Mouse (Mus musculus) gastrocnemius, adult 8-10 months (tissue): ENCODE data around the gene Dlx2. TPM values are rescaled to one million over a fixed set of nuclear protein-coding genes. Genes with fewer than 3 reads are reported as not detected.
A peak's percentile ranks its signal among the peaks of the same experiment; 100 is the strongest.

ENCODE experiments used
- DNase-seq, 2 experiments: peaks; one replicate each; pipeline ENCODE4 v3.0.0; 2022; ENCODE audit warnings: low spot score in 2 of 2
- total RNA-seq, 4 experiments: library from RNA; stranded (reverse); gene quantifications; 2 replicates each; pipeline ENCODE4 v1.2.4; 2022

Gene Dlx2
- total RNA-seq: not detected

DNA sequence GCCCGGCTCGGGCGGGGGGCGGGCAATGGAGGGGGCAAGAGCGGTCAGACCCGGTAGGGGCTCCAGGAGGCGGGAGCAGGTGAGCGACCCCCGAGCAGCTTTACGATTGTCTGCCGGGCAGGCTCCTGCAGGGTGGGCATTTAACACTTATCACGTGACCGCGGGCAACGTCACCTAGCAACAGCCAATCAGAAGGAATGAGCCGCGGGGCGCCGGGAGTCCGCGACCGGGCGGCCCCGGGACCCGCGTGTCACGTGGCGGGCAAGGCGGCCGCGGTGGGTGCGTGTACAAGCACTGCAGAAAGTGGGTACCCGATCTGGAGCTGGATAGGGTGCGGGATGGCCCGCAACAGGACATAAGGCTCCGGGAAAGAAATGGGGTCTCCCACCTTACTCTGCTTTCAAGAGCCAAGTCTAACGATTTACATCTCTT is at the start of gene Dlx2:
TSS of gene Dlx2 (minus strand) at position 115 of the 432 bp plus-strand sequence.
- no peak for DNase-seq

DNA sequence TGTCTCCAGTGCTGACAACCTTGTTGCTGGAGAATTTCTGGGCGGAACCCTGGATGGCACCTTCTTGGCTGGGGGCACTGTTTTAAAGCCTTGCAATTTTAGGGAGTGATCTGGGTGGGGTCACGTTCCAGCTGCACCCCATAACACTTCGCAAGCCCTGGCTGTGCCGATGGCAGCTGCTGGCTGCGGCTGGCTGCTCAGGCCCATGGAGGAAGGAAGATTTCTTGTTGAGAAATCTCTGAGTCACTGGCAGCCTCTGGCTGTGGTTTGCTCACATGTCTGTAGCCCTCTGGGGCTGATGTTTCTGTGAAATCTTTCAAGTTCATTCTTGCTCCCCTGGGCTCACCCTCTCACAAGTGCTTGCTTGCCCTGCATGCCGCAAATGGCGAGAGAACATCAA is 47.9 kb upstream of the Dlx2 start:
- peak in 1 of 2 experiments; percentile 5 for DNase-seq

DNA sequence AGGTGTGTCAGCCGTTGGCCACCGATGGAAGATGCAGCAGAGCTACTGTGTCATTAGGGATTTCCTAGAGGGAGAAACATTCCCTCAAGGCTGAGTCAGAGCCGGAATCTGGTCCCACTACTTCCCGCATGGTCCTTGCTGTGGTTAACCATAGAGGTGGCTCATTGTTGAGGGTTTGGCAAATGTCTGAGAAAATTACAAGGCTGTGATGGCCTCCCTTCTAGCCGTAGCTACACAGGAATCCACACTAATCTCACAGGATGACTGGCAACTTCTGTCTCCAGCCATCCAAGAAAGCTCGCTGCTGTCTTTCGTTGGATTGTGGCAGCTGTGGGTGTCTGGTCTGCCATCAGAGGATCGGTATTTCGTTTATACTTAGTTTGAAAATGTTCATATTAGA is 42.6 kb upstream of the Dlx2 start:
- DNase-seq: no peak

DNA sequence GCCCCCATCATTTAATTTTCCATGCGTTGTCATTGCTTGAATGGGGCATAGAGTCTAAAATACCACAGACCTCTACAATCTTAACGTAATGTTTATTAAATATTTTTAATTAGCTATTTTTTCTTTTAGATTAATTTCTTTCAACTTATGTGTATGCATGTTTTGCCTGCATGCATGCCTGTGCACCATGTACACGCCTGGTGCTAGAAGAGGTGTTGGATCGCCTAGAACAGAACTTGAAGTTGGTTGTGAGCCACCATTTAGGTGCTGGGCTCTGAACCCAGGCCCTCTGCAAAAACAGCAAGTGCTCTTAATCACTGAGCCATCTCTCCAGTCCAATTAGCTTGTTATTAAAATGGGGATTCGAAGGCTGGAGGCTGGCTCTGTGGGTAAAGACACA is 34.9 kb upstream of the Dlx2 start:
- no peak for DNase-seq

DNA sequence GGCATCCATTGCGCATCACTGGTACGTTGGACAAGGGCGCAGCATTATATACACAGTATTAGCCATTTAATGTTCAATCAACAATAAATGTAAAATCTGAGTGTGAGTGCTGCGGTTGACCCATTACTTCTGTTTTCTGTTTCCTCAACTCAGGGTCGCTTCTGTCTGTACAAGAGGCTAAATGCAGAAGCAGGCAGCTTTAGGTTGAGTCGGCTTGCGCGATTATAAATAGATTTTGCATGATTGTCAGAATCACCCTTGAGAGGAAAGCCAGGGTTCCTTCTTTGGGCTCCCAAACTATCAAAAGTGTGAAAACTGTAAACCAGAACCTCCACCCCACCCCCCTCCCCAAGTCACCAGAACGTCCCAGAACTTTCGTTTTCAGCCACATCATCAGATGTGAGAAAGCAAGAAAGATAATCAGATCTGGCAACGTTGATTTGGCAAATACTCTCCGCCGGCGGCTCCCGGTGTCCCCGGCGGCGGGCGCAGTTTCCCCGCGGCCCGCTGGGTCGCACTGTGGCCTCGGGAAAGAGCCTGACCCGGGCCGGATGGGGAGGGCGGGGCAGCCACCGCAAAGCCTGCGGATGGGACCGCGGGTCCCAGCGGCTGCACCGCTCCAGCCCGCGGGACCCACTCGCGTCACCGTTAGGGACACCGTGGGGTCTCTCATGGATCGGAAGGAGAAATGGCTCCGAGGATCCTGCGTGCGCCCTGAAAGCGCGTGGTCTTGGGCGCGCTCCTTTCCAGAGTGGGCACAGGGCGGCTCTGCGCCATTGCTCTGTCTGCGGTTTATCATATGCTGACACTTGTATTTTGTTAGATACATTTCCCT is 34.3 kb upstream of the Dlx2 start:
- DNase-seq: peak; percentile 7 to 9

DNA sequence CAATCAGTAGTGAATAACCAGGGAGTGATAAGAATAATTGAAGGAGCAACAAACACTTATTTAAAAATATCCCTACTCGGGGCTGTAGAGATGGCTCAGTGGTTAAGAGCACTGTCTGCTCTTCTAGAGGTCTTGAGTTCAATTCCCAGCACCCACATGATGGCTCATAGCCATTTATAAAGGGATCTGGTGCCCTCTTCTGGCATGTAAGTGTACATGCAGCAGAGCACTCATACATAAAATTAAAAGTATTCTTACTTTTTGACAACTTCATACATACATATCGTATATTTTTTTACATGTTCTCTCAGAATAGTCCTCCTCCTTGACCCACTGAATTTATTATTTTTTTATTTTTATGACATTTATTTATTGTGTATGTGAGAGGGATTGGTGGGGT is 30.5 kb upstream of the Dlx2 start:
- no peak for DNase-seq

DNA sequence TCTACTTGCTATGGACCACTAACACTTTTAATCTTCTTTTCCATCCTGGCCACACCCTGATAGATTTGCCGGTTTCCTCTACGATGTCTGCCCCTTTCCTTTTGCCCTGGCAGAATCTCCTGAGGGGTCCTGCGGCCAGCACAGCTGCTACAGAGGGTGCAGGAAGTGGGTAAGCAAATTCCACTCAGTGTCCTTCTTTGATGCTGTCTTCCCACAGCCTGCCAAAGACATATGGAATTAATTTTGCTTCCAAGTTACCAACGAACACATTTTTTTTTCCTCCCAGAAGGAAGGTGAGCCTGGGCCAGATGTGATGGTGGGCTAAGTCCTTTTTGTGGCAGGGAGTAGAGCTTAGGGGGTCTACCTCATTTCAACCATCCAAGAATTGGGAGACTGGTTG is 27.2 kb upstream of the Dlx2 start:
- DNase-seq: no peak

DNA sequence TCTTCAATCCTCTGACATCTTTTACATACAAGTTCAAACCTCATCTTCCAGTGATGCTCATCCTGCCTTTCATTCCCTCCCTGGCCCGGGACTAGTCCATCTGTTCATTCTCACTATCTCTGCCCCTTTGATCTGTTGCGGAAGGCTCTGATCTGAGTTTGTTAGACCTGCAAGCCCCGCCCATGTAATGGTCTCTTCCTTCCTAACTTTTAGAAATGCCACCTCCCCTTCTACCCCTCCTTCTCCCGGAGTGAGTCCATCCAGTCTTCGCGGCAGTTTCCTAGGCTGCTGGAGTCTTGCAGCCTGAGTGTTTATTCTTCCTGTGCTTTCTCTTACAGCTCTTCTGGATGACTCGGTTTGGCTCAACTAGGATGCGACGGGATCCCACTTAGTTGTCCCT is 19.9 kb upstream of the Dlx2 start:
- DNase-seq: no peak

DNA sequence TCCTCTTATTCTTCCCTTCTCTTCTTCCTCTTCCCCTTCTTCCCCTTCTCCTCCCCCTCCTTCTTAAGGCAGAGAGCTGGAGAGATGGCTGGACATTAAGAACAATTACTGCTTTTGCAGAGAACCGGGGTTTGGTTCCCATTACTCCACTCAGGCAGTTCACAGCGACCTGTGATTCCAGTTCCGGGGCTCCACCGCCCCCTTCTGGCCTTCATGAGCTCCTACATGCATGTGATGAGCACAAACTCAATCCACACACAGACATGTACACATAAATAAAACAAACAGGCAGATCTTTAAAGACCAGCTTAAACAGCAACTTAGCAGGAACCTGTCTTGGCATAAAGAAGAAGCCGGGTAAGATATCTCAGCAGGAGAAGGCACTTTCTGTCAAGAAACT is 9.5 kb upstream of the Dlx2 start:
- DNase-seq: no peak

DNA sequence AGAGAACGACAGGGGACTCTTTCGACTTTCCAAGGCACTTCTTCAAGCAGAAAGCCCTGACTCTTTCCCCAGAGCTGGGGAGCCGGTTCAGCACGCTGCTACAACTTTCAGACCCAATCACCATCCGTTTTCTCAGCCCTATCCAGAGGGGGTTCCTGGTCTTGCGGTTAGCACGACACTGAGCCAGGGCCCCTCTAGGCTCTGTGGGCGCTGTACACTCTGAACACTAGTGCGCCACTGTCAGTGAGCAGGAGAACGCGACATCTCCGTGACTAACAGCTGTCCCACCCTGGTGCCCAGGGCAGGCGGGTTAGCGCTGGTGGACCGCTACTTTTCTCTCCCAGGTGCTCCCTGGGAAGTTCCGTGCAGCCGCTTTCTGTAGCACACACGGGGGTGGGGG is 5.2 kb upstream of the Dlx2 start:
- no peak for DNase-seq

DNA sequence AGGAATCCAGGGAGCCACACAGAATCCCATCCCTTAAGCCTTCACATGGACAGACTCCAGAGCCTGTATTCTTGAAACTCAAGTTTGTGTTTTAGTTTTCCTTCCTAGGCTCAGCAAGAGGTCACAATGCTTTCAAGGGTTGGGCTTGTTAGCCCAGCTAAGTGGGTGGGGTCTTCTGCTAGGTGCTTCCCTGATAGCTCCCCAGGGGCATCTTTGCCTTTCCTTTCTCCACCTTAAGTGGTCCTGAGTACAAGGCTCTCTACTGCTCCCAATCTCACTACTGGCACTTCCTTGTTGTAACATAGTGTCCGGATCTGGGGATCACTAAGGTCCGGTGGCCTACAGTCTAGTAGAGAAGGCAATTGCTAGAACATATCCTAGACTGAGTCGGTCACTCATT is 3.8 kb upstream of the Dlx2 start:
- no peak for DNase-seq

DNA sequence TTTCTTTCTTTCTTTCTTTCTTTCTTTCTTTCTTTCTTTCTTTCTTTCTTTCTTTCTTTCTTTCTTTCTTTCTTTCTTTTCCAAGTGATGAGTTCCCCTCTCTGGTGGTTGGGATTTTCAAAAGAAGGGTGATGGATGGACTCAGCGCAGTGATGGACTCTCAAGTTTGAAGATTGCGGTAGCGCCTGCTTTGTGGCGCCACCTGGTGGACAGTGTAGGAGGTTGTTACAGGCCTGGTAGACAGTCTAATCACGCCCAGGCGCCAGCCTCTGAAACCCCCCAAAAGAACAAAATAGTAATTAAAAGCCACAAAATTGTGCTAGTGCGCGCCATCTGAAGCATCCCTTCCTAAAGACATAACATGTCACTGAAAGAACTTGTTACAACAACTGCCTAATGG is 1.3 kb upstream of the Dlx2 start:
- peak; percentile 48 to 63 for DNase-seq

DNA sequence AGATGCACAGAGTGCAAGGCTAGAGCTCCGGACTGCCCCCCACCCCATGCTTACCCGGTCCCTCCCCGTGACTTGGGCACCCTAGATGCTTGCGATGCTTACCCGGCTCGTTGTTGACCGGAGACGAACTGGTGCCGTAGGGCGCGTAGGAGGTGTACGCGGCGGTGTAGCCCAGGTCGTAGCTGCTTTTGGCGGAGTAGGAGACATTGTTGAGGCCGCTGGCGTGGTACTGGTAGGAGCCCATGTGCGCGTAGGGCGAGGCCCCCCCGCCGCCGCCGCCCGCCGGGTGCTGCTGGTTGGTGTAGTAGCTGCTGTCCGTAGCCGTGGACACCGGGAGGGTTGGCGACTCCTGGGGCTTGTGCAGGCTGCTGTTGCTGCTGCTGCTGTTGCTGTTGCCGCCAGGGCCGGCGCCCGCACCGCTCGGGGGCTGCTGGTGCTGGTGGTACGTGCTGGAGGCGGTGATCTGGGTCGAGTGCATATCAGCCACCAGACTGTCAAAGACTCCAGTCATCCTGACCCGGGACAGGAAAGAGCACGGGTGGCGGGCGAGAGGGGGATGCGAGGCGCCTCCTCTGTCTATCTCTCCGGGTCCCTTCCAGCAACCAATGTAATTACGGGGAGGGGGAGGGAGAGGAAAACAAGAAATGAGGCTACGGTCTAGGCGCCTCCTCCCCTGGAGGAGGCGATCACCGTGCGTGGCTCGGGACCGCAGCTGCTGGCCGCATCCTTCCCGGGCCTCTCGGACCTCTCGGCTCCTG is 493 bp downstream of the Dlx2 start:
- DNase-seq: no peak

DNA sequence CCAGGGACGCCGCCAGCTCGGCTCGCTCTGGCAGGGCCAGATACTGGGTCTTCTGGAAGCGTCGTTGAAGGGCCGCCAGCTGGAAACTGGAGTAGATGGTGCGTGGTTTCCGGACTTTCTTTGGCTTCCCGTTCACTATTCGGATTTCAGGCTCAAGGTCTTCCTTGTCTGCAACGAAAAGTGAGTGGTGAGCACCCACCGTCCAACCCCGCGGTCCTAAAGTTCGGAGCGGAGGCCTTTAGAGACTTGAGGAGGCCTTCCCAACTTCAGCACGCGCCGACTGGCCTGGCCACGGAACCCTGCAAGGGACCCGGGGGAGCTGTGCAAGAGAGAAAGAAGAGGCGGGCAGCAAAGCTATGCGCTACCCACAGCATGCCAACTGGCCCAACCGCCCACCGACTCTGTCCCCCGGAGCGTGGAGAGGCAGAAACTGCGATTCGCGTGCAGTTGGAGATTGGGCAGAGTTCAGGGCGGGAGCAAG is 1.1 kb downstream of the Dlx2 start:
- no peak for DNase-seq

DNA sequence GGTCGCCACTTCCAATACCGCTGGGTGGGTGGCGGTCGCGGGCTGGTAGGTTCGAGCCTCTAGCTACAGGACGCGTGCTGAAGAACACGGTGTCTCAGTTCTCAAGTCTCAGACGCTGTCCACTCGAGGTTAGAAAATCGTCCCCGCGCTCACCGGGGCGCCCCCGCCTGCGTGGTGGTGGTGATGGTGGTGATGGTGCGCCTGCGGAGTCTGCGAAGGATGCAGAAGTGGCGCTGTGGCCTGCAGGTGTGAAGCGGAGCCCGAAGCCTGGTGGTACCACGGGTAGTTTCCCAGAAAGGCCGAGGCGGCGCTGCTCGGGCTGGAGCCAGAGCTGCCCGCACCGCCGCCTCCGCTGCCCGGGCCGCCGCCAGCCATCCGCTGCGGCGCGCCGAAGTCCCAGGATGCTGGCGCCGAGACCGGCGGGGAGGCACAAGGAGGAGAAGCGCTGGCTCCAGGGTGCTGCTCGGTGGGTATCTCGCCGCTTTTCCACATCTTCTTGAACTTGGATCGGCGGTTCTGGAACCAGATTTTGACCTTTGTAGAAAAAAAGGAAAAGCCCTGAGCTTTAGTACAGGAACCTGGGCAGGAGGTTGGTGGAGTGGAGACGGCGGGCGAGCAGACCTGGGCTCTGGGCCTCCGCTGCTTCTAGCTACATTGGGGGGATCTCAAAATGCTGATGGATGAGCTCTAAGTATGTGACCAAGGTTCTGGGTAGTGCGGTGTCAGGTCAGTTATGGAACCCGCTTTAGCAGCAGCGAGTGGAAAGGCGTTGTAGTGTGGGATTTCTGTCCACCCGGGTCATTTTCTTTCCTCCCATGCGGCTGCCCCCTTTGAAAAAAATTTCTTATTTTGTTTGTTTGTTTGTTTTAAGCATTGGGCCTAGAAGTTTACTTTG is 1.9 kb downstream of the Dlx2 start:
- DNase-seq: no peak

DNA sequence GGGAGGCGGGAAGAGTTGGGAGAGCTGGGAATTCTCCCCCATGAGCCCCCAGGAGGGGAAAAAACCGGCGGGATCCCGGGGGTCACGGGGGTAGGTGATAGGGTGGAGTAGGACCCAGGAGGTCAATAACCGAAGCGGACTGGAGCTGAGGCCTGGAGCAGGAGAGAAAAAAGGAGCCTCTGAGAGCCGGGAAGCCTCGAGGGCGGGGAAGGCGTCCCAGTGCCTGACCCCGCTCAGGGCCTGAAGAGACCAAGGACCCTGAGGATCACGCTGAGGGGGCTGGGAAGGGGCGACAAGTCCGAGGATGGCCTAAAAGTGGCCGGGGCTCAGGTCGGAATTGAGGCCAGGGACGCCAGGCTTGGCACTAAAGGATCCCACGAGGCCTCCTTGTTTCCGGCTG is 2.6 kb downstream of the Dlx2 start:
- DNase-seq: no peak

DNA sequence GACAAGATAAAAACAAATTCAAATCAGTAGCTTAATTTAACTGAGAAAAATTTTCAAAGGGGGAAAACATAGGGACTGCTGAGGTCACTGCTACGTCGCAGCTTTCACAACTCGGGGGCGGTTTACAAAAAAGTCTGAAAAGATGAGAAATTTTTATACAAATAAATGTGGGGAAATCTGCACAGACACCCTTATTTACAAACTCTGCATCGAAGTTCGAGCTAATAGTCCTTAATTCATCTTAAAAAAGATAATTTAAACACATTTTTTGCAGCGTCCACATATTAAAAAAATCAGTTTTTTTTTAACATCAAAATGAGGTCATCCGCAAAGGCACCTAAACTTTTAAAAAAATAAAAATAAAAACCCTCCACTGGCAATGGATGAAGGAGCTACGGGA is 3.0 kb downstream of the Dlx2 start:
- no peak for DNase-seq

DNA sequence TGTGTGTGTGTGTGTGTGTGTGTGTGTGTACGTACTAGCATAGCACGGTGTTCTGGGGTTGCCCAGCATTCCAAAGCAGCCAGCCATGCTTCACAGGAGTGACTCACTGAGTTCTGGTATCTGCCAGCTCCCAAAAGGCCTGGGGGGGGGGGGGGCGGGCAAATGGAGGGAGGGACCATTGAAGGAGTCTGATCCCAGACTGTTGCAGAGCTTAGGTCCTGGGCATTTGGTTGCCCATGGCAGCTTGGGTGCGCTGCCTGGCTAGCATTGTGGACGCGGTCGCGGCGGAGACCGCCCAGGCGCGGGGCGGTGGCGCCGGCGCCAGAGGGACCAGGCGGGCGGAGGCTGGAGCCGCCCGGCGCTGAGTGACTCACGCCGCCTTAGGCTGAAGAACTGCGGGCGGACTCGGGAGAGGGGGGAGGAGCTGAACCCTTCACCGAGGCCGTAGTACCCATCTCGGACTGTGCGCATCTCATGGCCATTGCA is 3.7 kb downstream of the Dlx2 start:
- no peak for DNase-seq

DNA sequence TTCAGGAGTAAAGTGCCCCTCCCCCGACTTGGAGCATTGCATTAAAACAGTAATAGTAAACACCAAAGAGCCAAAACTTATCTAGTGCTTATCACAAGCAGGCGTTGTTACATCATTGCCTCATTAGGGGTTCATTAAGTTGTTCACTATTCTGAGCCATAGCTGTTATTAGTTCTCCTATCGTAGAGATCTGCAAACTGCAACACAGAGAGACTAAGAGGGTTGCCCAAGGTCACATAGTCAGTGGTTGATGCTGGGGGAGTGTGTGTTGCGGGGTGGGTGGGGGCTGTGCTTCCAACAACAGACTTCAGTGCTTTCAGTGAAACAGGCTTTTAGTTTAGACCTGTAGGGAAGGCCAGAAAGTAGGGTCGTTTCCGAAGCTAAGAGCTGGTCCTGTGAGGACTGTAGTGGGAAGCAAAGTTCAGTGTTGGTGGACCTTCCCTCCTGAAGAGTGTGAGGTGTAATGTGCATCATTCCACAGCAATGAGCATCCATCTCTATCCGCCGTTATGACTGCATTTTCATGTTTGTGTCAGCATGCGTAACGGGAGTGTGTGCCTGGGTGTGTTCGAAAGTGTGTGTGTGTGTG is 4.2 kb downstream of the Dlx2 start:
- no peak for DNase-seq

DNA sequence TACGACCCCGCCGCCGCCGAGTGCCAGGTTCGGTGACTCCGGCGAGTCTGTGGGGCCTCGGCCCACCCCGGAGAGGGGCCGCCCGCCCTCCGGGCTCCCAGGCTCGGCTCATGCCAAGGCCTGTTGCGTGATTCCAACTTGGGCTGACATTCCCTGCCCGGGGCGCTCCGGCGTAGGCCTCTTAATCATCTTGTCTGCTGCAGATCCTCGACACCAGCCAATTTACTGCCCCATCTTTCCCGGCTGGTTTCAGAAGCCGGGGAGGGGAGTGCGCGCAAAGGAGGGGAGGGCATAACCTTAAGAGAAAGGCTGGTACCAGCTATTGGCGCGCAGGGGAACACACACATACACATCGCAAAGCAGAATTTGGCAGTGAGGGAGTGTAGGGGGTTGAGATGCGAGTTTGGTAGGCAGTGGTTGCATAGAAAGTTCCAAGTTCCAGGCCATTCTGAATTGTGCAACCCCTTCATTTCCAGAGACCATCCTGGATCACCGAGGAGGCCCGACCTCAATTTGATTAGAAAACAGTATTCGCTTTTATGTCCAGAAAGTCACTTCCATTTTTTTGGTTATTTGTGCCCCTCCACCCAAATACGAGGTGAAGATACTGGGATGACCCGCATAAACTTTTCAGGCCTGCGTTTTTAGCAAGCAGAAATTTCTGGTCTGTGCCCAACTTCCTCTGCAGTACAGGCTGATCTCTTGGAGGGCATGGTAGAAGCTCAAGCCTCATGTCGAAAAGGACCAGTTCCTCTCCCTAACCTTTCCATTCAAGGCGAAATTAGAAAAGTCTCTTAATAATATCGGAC is 4.9 kb downstream of the Dlx2 start:
- no peak for DNase-seq
